Mouse (Mus musculus) kidney, postnatal 0 days (tissue): ENCODE data around the gene Lrrc27. TPM values are rescaled to one million over a fixed set of nuclear protein-coding genes. Genes with fewer than 3 reads are reported as not detected.

Experiments
- ATAC-seq: fragments of 200-750 bp; cut with Nextera tagmentation; replicated peaks from 2 replicates; pipeline ENCODE4 v1.8.0; 2017; ENCODE audit warnings: low read depth, moderate number of reproducible peaks, moderate TSS enrichment, moderate library complexity; ENCODE audit not compliant: low FRiP score
- DNase-seq: peaks from one replicate; pipeline ENCODE4 v3.0.0-alpha.2; 2016; ENCODE audit warnings: low spot score
- H3K27ac ChIP-seq: fragments of 300-500 bp; sonication (generic); 2 replicates; pipeline ENCODE4 v1.5.1; 2014; ENCODE audit warnings: mild to moderate bottlenecking
- H3K27me3 ChIP-seq: fragments of 300-500 bp; sonication (generic); 2 replicates; pipeline ENCODE4 v1.6.1; 2014; ENCODE audit warnings: low read length, mixed read lengths; ENCODE audit not compliant: insufficient read depth
- H3K36me3 ChIP-seq: fragments of 300-500 bp; sonication (generic); 2 replicates; pipeline ENCODE4 v1.6.1; 2014; ENCODE audit warnings: low read length, mixed read lengths; ENCODE audit not compliant: insufficient read depth
- H3K4me1 ChIP-seq: fragments of 300-500 bp; sonication (generic); replicated peaks from 2 replicates; pipeline ENCODE4 v1.6.1; 2014; ENCODE audit warnings: antibody characterized with exemption, low read length, mixed read lengths; ENCODE audit not compliant: insufficient read depth
- H3K4me2 ChIP-seq: fragments of 300-500 bp; sonication (generic); 2 replicates; pipeline ENCODE4 v1.6.1; 2014; ENCODE audit warnings: mild to moderate bottlenecking, low read length, moderate library complexity, mixed read lengths
- H3K4me3 ChIP-seq: fragments of 300-500 bp; sonication (generic); replicated peaks from 2 replicates; pipeline ENCODE4 v1.5.1; 2014; ENCODE audit warnings: low read depth, low read length
- H3K9ac ChIP-seq: fragments of 300-500 bp; sonication (generic); 2 replicates; pipeline ENCODE4 v1.6.1; 2014; ENCODE audit warnings: low read depth, low read length
- H3K9me3 ChIP-seq: fragments of 300-500 bp; sonication (generic); replicated peaks from 2 replicates; pipeline ENCODE4 v1.6.1; 2016; ENCODE audit warnings: low read length, inconsistent platforms, mixed read lengths
- CTCF ChIP-seq: IDR thresholded peaks from 2 replicates; pipeline ENCODE4 v1.5.1; 2016; ENCODE audit warnings: antibody characterized with exemption, low read depth, mild to moderate bottlenecking, moderate library complexity
- WGBS: fragments of 180-500 bp; shearing (Covaris S2); extraction: QIAGEN DNeasy Blood & Tissue Kit; methylation state at CpG from one replicate; pipeline ENCODE4 v1.1.7; 2014; 5-methylcytosine and 5-hydroxymethylcytosine counted together
- polyA plus RNA-seq: library from polyadenylated mRNA; unstranded; fragments of >200 nt; fragmentation: Nextera tagmentation; extraction: Ambion mirVana; gene quantifications from 2 replicates; pipeline ENCODE4 v1.2.1, GENCODE M21; 2015

Lrrc27 gene
- polyA plus RNA-seq, 1 experiment from 2014 or later: 4.1 TPM

GRCm38 (mm10) chr7:139249406-139250210 lies 36.8 kb downstream of the Lrrc27 start:
- Histone ChIP-seq H3K27ac (0 out of 2 replicates have a peak overlapping the region, but pooled peaks have one; percentile 84), H3K36me3 (no peaks in the 10 kb centered on the region), H3K9ac (peak overlapping the region; percentile 5; the same call in 1 of the 2 replicates), H3K4me3 (peak overlapping the region; percentile 66; the same call in 1 of the 2 replicates), H3K27me3 (no peaks in the 10 kb centered on the region), H3K4me1 (peaks cover 38% of the 10 kb centered on the region), H3K9me3 (no peaks in the 10 kb centered on the region), H3K4me2 (peak overlapping the region; percentile 91)
- ATAC-seq (no peak), DNase-seq (peak; percentile 15)
- no peak for TF ChIP-seq CTCF
- 42% methylated on average over 7 of the region's 7 CpGs for WGBS

- Histone ChIP-seq H3K9ac (no peak overlapping the region; the same call in 1 of the 2 replicates), H3K9me3 (no peaks in the 10 kb centered on the region), H3K4me2 (0 out of 2 replicates have a peak overlapping the region, but pooled peaks have one; percentile 14), H3K27ac (peak overlapping the region; percentile 73), H3K4me3 (no peak overlapping the region), H3K4me1 (peaks cover 33% of the 10 kb centered on the region), H3K36me3 (peaks cover 10% of the 10 kb centered on the region), H3K27me3 (no peaks in the 10 kb centered on the region)
- peak; percentile 50 for DNase-seq
- no peak for TF ChIP-seq CTCF
- ATAC-seq: peak; percentile 19; the same call in 1 of the 2 replicates
- WGBS: 36% methylated on average over 5 of the region's 5 CpGs
Observed at GRCm38 (mm10) chr7:139251881-139252301, 39.1 kb downstream of the Lrrc27 start.

- H3K9me3 ChIP-seq: no peaks in the 10 kb centered on the region
- peaks cover 11% of the 10 kb centered on the region for H3K36me3 ChIP-seq
- TF ChIP-seq CTCF: no peak
- ATAC-seq: no peak
- H3K27me3 ChIP-seq: no peaks in the 10 kb centered on the region
- peaks cover 30% of the 10 kb centered on the region for H3K4me1 ChIP-seq
- WGBS: 86% methylated on average over 7 of the region's 7 CpGs
- no peak overlapping the region for H3K4me2 ChIP-seq
- H3K9ac ChIP-seq: no peak overlapping the region
- H3K4me3 ChIP-seq: no peak overlapping the region
- H3K27ac ChIP-seq: peak overlapping the region; percentile 73; the same call in 1 of the 2 replicates
- DNase-seq: no peak
Observed at GRCm38 (mm10) chr7:139252566-139252965, 39.8 kb downstream of the Lrrc27 start.

GRCm38 (mm10) chr7:139252986-139253385 lies 40.2 kb downstream of the Lrrc27 start:
- Histone ChIP-seq H3K4me2 (no peak overlapping the region), H3K9me3 (no peaks in the 10 kb centered on the region), H3K4me3 (no peak overlapping the region), H3K27me3 (no peaks in the 10 kb centered on the region), H3K4me1 (peaks cover 30% of the 10 kb centered on the region), H3K27ac (peak overlapping the region; percentile 14; the same call in 1 of the 2 replicates), H3K36me3 (peaks cover 11% of the 10 kb centered on the region), H3K9ac (no peak overlapping the region)
- DNase-seq: no peak
- 50% methylated on average over 9 of the region's 9 CpGs for WGBS
- TF ChIP-seq CTCF: no peak
- no peak for ATAC-seq

GRCm38 (mm10) chr7:139253462-139253861 lies 40.7 kb downstream of the Lrrc27 start:
- no peak overlapping the region for H3K4me3 ChIP-seq
- no peaks in the 10 kb centered on the region for H3K9me3 ChIP-seq
- no peak overlapping the region for H3K9ac ChIP-seq
- ATAC-seq: no peak
- TF ChIP-seq CTCF: no peak
- DNase-seq: no peak
- peaks cover 11% of the 10 kb centered on the region for H3K36me3 ChIP-seq
- H3K4me2 ChIP-seq: no peak overlapping the region
- peaks cover 30% of the 10 kb centered on the region for H3K4me1 ChIP-seq
- 67% methylated on average over 3 of the region's 3 CpGs for WGBS
- H3K27me3 ChIP-seq: no peaks in the 10 kb centered on the region
- H3K27ac ChIP-seq: peak overlapping the region; percentile 14; the same call in 1 of the 2 replicates

- no peak overlapping the region for H3K9ac ChIP-seq
- WGBS: 77% methylated on average over 5 of the region's 5 CpGs
- no peak overlapping the region for H3K4me2 ChIP-seq
- no peak overlapping the region for H3K4me3 ChIP-seq
- H3K27me3 ChIP-seq: no peaks in the 10 kb centered on the region
- H3K27ac ChIP-seq: no peak overlapping the region
- TF ChIP-seq CTCF: no peak
- peaks cover 13% of the 10 kb centered on the region for H3K36me3 ChIP-seq
- no peaks in the 10 kb centered on the region for H3K9me3 ChIP-seq
- peaks cover 26% of the 10 kb centered on the region for H3K4me1 ChIP-seq
- ATAC-seq (no peak), DNase-seq (no peak)
Observed at GRCm38 (mm10) chr7:139254626-139255025, 41.8 kb downstream of the Lrrc27 start.
